Mouse (Mus musculus) frontal cortex, adult (tissue): ENCODE results near the gene Nemp1.
"Not testable (repeated sequence)": the region's sequence is repeated elsewhere in the genome, so short reads cannot be mapped to it uniquely, and the experiment has no call there.

Experiments used
- ATAC-seq: cut with Nextera tagmentation; 2 replicates; pipeline ENCODE4 v1.9.2; 2017; ENCODE audit warnings: mild to moderate bottlenecking, moderate library complexity, mixed read lengths; ENCODE audit not compliant: low TSS enrichment

Nemp1 gene

DNA sequence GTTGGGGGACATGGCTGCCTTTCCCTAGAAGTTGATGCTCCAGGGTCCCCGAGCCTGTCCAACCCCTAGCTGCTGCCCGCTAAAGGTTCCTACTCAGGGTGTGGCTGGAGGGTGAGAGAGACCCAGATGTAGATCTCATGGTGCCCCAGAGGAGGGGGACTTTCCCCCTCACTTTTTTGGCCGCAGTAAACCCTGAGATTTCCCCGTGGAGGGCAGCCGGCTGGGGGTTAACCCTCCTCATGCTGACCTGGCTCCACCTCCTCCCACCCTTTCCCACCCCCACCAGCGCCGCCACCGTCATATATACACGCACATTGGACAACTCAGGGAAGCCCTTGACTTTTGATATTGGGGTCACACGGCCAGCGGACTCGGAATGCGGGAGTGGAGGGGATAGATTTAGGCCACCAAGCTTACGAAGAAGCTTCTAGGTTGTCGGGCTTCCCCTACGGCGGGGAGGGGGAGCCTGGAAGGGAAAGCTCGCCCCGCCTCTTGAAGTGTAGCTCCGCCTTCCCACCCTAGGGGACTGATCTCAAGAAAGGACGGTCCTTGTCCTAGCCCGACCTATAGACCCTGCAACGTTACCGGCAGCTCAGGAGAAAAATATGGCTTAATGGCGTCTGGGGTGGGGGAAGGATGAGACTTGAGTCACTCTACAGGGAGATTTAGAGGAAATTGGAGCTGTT is 23.0 kb upstream of the Nemp1 start:
- ATAC-seq: peak; percentile 29; the same call in 1 of the 2 replicates

DNA sequence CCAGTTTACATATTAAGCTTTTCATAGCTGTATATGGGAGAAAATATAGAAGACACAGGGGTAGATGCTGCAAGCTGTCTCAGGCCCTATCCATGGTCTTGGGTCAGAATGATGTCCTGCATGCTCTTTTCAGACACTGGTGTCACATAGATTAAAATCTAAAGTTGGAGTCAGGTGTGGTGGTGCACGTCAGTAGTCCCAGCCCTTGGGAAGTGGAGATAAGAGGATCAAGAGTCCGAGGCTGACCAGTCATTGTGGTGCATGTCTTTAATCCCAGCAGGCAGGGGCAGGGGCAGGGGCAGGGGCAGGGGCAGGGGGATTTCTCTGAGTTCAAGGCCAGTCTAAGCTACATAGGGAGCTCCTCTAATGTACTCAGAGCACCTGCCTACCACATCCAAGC is 20.9 kb upstream of the Nemp1 start:
- no peak for ATAC-seq

DNA sequence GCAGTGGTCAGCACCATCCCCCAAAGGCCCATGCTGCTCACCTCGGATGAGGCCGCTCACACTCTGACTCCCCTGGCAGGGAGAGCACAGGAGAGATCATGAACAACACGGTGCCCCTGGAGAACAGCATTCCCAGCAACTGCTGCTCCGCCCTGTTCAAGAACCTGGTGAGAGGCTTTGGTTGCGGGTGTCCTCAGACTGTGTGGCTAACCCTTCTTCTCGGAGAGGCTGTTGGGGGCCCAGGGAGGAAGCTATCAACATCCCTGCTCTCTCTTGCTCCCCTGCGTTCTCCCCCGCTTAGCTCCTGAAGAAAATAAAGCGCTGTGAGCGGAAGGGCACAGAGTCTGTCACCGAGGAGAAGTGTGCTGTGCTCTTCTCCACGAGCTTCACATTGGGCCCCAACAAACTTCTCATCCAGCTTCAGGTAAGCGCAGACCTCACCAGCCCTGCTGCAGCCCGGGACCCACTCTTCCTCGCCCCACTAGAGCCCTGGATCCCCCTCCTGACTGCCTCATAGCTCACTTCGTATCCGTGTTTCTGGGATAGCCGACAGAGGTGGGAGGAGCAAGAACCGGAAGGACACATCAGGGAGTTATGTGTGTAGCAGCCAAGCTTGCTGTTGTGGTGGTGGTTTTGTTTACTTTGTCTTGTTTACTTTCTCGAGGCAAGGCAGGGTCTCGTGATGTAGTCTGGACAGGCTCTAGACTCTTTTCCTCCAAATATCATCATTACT is 13.6 kb upstream of the Nemp1 start:
- no peak for ATAC-seq

DNA sequence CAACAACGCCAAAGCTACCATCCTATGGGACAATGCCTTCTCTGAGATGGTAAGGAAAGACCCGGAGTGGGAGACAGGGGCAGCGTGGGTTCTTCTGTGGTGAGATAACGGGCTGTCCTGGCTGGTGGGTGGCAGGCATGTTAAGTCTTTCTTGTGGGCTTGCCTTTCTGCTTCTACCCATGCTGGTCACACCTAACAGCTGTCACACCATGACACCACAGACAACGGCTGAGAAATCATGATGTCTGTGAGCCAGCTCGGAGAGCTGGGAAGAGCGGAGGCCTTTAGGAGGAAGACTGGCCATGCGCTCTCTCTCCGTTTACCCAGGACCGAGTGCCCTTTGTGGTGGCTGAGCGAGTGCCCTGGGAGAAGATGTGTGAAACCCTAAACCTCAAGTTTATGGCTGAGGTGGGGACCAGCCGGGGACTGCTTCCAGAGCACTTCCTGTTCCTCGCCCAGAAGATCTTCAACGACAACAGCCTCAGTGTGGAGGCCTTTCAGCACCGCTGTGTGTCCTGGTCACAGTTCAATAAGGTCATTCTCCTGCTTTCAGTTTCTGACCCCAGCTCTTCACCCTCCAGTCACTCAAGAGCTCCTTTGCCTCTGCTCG is 11.6 kb upstream of the Nemp1 start:
- ATAC-seq: no peak

DNA sequence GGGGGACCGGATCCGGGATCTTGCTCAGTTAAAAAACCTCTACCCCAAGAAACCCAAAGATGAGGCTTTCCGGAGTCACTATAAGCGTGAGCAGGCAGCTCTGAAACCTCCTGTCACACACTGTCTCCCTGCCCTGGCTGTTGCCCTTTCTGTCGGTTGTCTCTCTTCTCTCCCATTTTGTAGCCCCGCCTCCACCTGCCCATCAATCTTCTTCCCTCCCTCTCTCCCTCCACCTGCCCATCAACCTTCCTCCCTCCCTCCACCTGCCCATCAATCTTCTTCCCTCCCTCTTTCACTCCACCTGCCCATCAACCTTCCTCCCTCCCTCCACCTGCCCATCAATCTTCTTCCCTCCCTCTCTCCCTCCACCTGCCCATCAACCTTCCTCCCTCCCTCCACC is 9.1 kb upstream of the Nemp1 start:
- ATAC-seq: not testable (repeated sequence)

DNA sequence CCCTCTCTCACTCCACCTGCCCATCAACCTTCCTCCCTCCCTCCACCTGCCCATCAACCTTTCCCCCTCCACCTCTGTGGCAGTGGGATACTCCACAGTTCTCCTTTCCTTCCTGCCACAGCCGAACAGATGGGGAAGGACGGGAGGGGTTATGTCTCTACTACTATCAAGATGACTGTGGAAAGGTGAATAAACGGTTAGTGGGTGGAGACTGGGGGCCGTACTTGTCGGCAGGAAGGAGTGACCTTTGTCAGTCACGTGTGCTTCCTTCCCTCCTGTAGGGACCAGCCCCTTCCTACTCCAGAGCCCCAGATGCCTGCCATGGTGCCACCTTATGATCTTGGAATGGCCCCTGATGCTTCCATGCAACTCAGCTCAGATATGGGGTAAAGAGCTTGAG is 8.6 kb upstream of the Nemp1 start:
- ATAC-seq: no peak

DNA sequence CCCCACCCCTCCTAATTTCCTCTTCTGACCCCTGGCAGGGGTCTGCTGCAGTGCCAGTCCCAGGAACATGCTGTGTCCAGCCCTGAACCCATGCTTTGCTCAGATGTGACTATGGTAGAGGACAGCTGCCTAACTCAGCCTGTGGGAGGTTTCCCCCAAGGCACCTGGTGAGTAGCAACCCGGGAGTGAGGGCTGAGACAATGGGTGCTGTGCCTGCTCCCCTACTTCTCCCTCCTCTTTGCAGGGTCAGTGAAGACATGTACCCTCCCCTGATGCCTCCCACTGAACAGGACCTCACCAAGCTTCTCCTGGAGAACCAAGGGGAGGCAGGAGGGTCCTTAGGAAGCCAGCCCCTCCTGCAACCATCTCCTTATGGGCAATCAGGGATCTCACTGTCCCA is 7.2 kb upstream of the Nemp1 start:
- ATAC-seq: no peak

DNA sequence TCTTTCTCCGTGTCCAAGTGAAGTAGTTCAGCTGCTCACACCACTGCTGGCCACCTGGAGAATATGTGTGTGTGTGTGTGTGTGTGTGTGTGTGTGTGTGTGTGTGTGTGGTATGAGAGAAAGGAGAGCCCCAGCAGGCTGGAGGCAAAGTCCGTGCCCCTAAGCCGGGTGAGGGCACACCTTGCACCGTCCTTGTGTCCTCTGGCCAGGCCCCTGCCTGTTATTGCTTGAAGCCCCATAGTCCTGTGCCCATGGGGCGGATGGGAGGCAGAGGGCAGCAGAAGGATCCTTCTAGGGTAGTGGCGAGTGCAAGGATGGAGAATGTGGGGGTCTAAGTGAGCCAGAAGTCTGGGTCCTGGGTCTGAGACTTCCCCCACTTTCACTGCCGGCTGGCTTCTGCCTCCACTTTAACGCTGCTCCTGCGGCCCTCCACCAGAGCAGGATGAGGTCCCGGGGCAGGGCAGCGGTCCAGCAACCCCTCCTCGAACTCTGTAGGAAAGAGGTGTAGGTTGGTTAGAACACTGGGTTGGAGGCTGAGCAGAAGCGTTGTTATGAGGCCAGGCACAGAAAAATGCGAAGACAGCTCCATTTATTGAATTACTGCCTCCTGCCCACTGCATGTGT is 5.3 kb upstream of the Nemp1 start:
- no peak for ATAC-seq

DNA sequence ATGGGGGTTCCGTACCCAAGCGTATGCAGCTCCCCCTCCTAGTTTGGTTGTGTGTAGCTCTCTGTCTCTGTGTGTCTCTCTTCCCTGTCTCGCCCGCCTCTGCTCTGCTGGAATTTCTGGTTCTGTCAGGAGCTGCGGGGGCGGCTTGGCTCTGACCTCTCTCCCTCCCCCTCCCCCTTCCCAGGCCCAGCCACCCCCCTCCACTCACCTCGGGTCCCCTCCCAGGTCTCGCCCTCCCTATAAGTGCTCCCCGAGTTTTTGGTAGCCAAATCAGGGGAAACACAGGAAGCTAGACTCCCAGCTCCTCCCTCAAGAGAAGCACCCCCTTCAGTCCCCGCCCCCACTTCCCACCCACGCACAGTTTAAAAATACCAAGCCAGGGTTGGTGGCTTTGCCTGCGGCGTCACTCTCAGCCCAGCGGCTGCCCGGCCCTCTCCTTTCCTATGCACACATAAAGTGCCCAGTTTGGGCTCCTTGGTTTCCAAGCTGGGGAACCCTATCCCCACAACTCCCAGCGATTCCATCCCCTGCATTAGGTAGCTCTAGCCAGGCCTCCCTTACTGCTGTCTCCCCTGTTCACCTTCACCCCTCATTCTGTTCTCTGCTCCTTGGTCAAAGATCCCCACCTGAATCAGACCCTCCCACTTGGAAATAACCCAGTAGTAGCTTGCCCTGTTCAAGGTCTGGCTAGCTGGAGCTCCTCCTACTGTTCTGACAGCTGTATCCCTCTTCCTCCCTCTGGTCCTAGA is 4.6 kb upstream of the Nemp1 start:
- ATAC-seq: peak; percentile 42

DNA sequence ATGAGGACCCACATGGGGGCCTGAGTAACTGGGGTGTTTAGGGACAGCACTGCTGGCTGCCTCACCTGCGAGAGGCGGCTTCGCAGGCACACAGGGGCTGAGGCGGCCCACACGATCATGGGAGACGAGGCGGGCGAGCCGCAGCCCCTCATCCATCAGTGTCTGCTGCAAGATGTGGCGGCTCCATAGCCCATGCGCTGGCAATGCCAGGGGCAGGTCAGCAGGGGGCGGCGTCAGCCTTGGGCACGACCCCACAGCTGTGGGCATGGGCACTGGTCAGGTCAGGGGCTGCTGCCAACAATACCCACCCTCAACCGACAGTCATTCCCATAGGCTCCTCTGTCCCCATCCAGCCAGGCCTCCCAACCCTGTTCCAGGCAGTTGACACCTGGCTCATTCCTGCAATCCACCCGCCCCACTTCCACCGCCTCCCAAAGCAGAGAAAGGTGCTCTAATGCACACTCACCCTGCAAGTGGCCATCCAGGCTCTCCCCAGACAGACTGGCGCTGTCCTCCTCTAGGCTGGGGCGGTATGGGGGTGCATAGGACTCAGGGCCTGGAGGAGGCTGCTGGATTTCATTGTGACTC is 3.9 kb upstream of the Nemp1 start:
- no peak for ATAC-seq

DNA sequence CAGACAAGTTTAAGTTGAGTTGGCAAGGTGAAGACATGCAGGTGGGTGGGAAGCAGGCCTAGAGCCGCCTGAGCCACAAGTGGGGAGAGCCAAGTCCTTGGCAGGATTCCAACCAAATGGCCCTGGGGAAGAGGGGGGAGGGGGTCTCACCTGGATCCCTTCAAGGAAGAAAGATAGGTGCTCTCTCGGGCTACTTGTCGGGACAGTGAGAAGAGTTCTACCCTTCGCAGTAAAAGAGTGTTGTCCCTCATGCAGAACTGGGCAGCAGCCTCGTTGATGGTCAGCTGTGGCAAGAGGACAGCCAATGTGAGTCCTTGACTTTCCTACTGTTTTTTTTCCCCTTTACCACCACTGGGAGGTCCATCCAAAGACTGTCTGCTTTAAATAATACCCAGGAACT is 3.1 kb upstream of the Nemp1 start:
- ATAC-seq: no peak

DNA sequence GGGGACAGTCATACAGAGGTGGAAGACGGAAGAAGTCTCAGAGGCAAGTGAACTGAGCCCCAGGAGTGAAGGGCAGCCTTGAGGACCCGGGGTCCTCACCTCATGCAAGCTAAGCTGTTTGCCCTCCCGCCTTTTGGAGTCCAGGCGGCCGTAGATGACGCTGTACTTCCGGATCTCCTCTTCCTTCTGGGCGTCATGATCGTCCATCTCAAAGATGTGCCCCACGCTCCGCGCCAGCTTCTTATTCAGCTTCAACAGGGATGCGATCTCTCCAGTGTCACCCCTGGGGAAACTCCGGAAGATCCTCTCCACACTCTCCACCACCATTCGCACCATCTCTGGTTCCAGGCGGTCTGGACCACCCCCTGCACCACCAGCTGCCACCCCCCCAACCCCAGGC is 2.5 kb upstream of the Nemp1 start:
- no peak for ATAC-seq

DNA sequence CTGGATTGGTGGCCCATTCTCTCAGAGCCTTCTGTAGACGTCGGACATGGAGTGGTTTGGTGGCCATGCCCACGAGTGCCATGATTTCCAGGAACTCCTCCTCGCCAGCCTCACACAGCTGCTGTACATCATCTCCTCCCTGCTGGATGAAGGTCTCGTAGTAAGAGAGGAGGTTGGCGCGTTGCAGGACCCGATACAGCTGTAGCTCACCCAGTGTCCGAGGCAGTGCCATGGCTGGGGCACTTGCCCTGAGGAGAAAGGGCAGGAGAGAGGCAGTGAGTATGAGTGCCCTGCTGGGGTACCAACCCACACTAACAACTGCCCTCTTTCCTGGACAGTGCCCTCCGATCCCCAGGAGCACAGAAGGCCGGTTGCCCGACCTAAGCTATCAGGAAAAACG is 1.8 kb upstream of the Nemp1 start:
- no peak for ATAC-seq

DNA sequence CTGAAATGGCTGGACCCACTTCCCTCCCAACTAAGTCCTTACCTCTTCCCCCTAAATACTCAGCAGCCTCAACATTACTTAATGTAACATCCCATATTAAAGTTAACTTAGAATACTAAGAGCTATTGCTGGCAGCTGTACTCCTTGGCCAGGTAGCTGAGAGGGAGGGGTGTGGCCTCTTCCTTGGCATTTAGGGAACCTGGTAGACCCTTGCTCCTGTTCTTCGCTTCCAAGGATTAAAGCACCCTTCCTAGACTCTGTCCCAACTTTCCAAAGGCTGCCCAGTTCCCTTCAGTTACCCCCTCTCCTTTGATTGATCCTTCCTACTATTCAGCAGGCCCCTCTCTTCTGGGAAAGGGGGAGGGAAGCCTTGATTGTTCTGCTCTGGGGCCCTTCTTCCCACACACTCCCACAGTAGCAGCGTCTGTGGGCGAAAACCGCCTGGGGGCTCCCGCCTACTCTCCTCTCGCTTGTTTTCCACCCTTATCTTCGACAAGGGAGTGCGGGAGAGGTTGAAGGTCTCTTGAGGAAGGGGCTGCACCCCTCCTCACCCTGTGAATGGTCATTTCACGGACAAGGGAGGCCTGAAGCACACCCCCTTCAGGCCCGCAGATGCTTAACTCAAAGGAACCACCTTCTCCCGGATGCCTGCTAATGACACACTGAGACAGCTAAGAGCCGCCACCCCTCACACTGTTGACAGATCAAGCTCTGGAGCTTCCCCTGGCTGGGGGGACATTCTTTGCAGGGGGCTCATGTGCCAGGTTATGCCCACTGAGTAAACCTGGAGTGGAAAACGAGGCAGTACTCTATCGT is 1.1 kb upstream of the Nemp1 start:
- no peak for ATAC-seq

DNA sequence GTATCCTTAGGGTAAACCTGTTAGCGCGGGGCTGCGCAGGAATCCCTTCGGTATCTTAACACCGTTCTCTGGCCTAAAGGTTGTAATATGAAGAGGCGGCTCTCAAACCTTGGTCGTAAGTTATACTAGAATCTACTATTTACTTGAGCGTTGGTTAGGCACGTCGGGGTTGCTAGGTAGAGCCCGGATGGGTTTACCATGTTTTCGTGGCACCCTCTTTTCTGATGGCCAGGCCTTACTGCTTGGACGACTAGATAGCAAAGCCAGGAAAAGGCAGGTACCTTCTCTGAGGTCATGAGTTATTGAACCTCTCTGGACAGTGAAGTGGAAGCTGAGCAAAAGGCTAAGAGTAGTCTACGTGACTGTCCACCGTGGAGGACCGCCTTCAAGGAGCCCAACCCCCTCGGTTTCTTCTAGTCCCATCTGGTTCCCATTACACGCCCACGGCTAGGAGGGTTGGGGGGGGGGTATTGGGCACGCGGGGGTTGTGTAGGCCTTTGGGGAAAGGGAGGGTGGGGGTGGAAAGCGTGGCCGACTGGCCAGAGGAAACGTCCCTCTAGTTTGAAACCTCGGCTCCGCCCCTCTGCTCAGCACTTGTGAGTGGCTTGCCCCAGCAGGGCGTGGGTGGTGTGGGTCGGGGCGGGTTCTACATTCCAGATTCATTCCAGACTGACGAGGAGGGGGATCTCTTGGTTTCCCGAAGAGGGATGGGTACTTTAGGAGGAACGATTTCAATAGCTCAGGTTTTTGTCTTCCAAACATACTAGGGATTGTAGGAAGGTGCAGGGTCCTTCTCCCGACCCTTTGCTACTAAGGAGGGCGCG is 780 bp downstream of the Nemp1 start:
- ATAC-seq: 0 out of 2 replicates have a peak, but pooled peaks have one; percentile 7

DNA sequence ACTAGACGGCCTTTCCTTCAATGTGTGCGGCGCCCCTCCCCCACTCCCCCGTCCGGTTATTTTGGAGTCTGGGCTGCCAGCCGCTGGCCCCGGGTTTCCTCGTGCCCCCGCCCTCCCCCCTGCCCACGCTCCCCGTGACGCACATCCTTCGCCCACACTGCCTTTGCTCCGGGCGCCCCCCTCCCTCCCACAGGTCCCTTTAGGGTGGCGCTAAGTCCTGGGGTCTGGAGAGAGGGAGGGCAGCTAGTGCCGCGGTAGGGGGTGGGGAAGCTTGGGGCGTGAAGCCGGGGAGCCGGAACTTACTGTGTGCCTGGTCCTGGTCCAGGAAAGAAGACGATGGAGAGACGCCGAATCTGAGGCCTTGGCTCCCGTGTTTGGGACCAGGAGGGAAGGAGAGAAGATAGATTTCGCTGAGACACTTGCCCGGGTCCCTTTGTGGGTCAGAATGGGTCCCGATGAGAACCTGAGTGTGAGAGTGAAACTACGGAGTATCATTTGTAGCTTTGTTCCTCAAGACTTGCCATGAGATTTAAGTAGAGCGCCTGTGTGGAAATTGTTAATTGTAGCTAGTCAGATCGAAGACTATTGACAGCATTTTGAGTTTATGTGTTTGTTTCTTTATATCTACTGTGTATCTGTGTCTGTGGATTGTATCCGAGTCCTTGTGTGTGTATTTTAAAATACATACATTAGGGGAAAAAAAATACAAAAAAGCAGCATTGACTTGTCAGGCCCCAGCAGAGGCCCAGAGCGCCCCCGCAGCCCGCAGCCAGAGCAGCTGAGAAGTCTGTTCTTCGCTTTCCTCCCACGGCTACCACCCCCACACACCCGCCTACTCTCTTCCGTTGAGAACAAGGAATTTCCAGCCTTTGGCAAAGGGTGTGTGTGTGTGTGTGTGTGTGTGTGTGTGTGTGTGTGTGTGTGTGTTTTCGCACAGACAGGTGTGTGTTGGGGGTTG is 1.7 kb downstream of the Nemp1 start, which contains the start of gene Nab2:
TSS of gene Nab2 (minus strand) at position 476 of the 958 bp plus-strand sequence.
- ATAC-seq: no peak

DNA sequence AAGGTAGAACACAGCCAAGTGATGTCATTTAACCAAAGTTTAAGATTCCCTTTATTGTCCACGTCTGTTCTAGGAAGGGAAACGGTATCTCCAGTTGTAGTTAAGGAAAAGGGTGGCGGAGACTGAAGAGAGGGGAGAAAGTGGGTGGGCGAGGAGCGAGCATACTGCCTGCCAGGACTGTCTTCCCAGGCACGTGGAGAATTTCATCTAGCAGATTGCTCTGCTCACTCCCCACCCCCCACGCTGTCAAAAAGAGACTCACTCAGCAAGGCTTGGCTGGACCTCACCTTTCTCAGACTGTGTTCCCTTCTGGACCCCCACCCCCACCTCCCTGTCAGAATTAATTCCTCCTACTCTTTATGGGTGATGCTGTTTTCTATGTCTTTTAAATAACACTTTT is 2.5 kb downstream of the Nemp1 start:
- no peak for ATAC-seq

DNA sequence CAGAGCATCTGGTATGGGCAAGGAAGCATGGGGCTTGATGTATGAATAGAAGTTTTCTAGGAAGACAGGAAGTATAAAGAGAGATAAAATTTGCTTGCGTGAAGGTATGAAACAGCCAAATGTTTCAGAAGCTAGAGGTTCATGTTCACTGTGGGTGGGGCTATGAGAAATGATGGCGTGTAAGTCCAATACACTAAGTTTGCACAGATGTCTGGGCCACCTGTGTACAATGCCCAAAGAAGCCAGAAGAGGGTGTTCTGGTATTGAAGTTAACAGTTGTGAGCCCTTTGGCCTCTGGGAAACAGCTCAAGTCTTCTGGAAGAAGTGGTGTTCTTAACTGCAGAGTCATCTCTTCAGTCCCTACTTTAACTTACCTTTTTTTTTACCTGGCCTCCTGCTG is 3.5 kb downstream of the Nemp1 start:
- ATAC-seq: no peak

DNA sequence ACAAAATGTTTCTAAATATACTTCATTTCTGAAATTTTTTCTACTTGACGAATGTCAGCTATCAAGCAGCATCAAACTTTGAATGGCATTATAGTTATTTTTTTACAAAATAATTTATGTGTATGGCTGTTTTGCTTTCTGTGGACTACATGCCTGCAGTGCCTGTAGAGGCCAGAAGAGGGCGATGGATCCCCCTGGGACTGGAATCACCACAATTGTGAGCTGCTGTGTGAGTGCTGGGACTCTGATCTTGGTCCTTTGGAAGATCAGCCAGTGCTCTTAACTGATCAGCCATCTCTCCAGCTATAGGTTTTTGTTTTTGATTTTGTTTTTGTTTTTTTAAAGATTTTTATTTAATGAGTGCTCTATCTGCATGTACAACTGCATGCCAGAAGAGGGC is 4.6 kb downstream of the Nemp1 start:
- no peak for ATAC-seq
